Mouse (Mus musculus): Measurements from ENCODE around the gene Prkacb.

GRCm38 (mm10) chr3:146683095-146683494 is 129.7 kb downstream of the Prkacb start:
- no peak for TF ChIP-seq MAFK (IDR thresholded peaks at IDR 0.05; ENCODE audit: borderline replicate concordance, low read depth, low read length)
- TF ChIP-seq TCF12 (IDR thresholded peaks at IDR 0.05; ENCODE audit: low read depth, low read length), result no peak
- TF ChIP-seq EP300 (IDR thresholded peaks at IDR 0.05; ENCODE audit: low read depth in 1 of 2, low read length in 2 of 2), result peak; percentile 25 to 35; a peak in 2 of 4 replicates
- no peak for TF ChIP-seq MAZ (IDR thresholded peaks at IDR 0.05; ENCODE audit: low read depth, low read length)
- TF ChIP-seq POLR2A (IDR thresholded peaks at IDR 0.05; ENCODE audit: control insufficient read depth in 1 of 2, insufficient read depth in 1 of 2, low read depth in 1 of 2, low read length in 2 of 2, poor library complexity in 1 of 2), result no peak
- no peak for TF ChIP-seq CTCF (IDR thresholded peaks at IDR 0.05 in 2 of 3, conservative IDR thresholded peaks at IDR 0.05 in 1 of 3; ENCODE audit: control insufficient read depth in 1 of 3, insufficient read depth in 1 of 3, low read depth in 2 of 3, low read length in 3 of 3, poor library complexity in 1 of 3, severe bottlenecking in 1 of 3)
- no peak for TF ChIP-seq MYB (IDR thresholded peaks at IDR 0.05; ENCODE audit: low read depth, low read length)
- TF ChIP-seq ZKSCAN1 (IDR thresholded peaks at IDR 0.05; ENCODE audit: low read depth, low read length), result no peak
- TF ChIP-seq USF2 (IDR thresholded peaks at IDR 0.05; ENCODE audit: borderline replicate concordance in 1 of 2, insufficient read depth in 1 of 2, low read depth in 1 of 2, low read length in 2 of 2), result no peak
- TF ChIP-seq MYC (IDR thresholded peaks at IDR 0.05; ENCODE audit: low read depth, low read length), result no peak
- no peak for TF ChIP-seq ETS1 (IDR thresholded peaks at IDR 0.05; ENCODE audit: low read depth, low read length)
